Mouse (Mus musculus) hindbrain, embryonic 16.5 days (tissue): ENCODE measurements around the gene Sorbs2. TPM values are rescaled to one million over a fixed set of nuclear protein-coding genes. Genes with fewer than 3 reads are reported as not detected.

Experiments used
- ATAC-seq: fragments of 200-750 bp; cut with Nextera tagmentation; 2 replicates; pipeline ENCODE4 v1.8.0; 2017; ENCODE audit warnings: moderate TSS enrichment, moderate library complexity
- H3K27ac ChIP-seq: fragments of 300-500 bp; sonication (generic); 2 replicates; pipeline ENCODE4 v1.5.1; 2014; ENCODE audit warnings: low read depth, mild to moderate bottlenecking, control low read depth, low read length, moderate library complexity
- H3K27me3 ChIP-seq: fragments of 300-500 bp; sonication (generic); replicated peaks from 2 replicates; pipeline ENCODE4 v1.6.1; 2014; ENCODE audit warnings: low read length; ENCODE audit not compliant: control insufficient read depth, insufficient read depth
- H3K36me3 ChIP-seq: fragments of 300-500 bp; sonication (generic); 2 replicates; pipeline ENCODE4 v1.6.1; 2014; ENCODE audit warnings: mild to moderate bottlenecking, low read length, moderate library complexity, mixed read lengths; ENCODE audit not compliant: control insufficient read depth, insufficient read depth
- H3K4me1 ChIP-seq: fragments of 300-500 bp; sonication (generic); 2 replicates; pipeline ENCODE4 v1.6.1; 2014; ENCODE audit warnings: low read depth, low read length; ENCODE audit not compliant: control insufficient read depth, insufficient read depth
- H3K4me2 ChIP-seq: fragments of 300-500 bp; sonication (generic); 2 replicates; pipeline ENCODE4 v1.6.1; 2014; ENCODE audit warnings: mild to moderate bottlenecking, low read length, control low read depth, moderate library complexity
- H3K4me3 ChIP-seq: fragments of 300-500 bp; sonication (generic); 2 replicates; pipeline ENCODE4 v1.5.1; 2014; ENCODE audit warnings: mild to moderate bottlenecking, low read length, control low read depth, moderate library complexity
- H3K9ac ChIP-seq: fragments of 300-500 bp; sonication (generic); 2 replicates; pipeline ENCODE4 v1.6.1; 2014; ENCODE audit warnings: low read depth, mild to moderate bottlenecking, control low read depth, low read length, moderate library complexity
- H3K9me3 ChIP-seq: fragments of 300-500 bp; sonication (generic); 2 replicates; pipeline ENCODE4 v1.6.1; 2014; ENCODE audit warnings: mild to moderate bottlenecking, low read length, moderate library complexity; ENCODE audit not compliant: control insufficient read depth
- WGBS: fragments of 180-500 bp; shearing (Covaris S2); extraction: QIAGEN DNeasy Blood & Tissue Kit; methylation state at CpG from one replicate; pipeline ENCODE4 v1.1.7; 2014; 5-methylcytosine and 5-hydroxymethylcytosine counted together
- polyA plus RNA-seq: library from polyadenylated mRNA; unstranded; fragments of >200 nt; fragmentation: Nextera tagmentation; extraction: Ambion mirVana; gene quantifications from 2 replicates; pipeline ENCODE4 v1.2.1, GENCODE M21; 2015

Gene Sorbs2
- polyA plus RNA-seq, 1 experiment from 2014 or later: 40.8 TPM

DNA sequence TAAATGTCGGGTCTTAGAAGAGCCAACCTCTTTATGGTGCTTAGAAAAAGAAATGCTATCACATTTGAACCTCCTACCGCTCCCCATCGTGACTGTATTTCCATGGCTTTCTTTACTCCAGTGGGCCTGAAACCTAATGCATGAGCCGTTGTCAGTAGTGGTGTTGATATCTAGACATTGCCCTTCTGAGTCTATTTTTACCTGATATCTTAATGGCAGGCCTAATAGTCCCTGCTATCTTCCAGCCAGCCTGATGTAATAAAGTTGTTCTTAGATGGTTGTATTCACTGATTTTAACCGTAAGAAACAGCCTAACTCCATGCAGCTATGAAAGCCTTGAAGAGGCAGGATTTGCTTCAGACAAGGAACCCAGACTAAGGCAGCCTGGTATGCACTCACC lies 142.4 kb downstream of the Sorbs2 start:
- Histone ChIP-seq H3K36me3 (no peaks in the 10 kb centered on the region), H3K27me3 (no peaks in the 10 kb centered on the region), H3K4me3 (no peak overlapping the region), H3K4me2 (no peak overlapping the region), H3K4me1 (no peaks in the 10 kb centered on the region; the same call in 1 of the 2 replicates), H3K9ac (no peak overlapping the region), H3K27ac (no peak overlapping the region), H3K9me3 (no peaks in the 10 kb centered on the region)
- no peak for ATAC-seq
- WGBS: 83% methylated on average over 5 of the region's 5 CpGs

DNA sequence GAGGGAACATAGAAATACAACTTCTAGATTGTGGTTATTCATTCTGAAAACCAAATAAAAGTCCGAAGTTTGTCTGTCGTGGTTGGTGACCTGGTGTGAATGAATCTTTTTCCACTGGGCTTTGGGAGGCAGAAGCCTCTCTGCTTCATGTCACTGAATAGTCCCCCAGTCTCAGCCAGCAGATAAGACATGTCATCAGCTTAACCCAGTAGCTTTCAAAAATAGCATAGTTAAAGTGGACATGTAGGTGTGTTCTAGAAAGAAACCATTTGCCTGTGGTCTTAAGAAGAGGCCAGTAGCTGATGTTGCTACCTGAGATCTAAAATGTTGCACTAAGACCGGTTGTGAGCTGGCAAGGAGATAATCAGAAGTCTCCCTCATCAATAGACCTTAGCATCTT lies 150.4 kb downstream of the Sorbs2 start:
- no peak overlapping the region for H3K4me3 ChIP-seq
- no peak overlapping the region for H3K27ac ChIP-seq
- H3K36me3 ChIP-seq: no peaks in the 10 kb centered on the region
- no peak overlapping the region for H3K4me2 ChIP-seq
- no peak for ATAC-seq
- H3K4me1 ChIP-seq: no peaks in the 10 kb centered on the region
- H3K9ac ChIP-seq: no peak overlapping the region
- 80% methylated on average over 3 of the region's 3 CpGs for WGBS
- no peaks in the 10 kb centered on the region for H3K9me3 ChIP-seq
- no peaks in the 10 kb centered on the region for H3K27me3 ChIP-seq

DNA sequence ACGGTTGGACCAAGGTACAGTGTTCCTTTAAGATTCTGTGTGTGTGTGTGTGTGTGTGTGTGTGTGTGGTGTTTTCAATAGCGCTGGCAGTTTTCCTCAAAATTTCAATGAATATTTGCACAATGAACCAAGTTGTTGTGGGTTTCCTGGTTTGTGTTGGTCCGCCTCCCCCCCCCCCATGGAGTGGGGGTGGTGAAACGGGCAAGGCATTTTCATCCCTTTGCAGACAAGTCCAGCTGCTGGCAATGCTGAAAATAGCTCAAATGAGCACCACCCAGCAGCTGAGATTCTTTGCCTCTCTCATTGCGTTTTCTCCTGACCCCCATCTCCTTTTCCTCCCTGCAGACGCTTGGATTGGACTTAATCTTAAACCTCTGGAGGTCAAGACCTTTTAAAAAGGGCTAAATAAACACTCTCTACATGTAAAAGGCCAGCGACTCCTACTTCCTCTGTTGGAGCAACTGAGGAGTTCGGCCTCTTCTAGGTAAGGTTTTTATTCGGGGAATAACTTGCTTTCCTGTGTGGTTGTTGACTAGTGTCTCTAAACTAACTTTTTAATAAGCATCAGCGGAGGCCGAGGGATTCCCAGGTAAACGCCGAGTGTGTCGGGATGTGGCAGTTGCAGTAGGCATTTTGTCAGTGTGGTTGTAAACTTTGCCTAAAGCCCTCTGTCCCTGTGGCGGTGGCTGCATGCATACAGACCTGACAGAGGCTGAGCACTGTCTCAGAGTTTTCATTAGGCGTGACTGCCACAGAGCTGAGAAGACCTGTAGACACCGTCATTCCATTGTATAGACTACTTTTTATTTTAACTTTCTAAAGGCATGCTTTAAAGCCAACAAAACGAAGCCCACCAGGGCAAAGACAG lies 151.1 kb downstream of the Sorbs2 start:
- WGBS: 38% methylated on average over 18 of the region's 18 CpGs
- Histone ChIP-seq H3K27me3 (no peaks in the 10 kb centered on the region), H3K4me3 (no peak overlapping the region; the same call in 1 of the 2 replicates), H3K4me2 (no peak overlapping the region), H3K27ac (no peak overlapping the region), H3K9me3 (no peaks in the 10 kb centered on the region), H3K36me3 (no peaks in the 10 kb centered on the region), H3K4me1 (no peaks in the 10 kb centered on the region), H3K9ac (no peak overlapping the region)
- ATAC-seq: no peak; the same call in 1 of the 2 replicates

DNA sequence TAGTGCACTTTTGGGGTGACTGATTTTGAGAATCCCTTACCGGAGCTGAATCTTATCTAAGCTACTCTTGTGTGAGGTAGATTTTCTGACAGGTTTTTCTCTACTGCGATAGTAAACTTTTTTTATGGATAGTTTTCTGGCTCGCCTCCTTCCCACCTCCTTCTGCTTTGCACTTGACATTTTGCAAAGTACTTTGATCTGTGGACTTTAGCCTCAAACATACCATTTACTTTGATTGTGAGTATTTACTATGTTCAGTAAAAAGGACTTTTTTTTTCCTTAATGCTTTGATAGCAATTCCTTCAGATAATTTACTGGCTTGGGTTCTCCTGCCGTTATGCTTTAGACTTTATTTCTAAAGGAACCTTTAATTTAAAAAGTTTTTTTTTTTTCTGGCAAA lies 151.9 kb downstream of the Sorbs2 start:
- Histone ChIP-seq H3K9ac (no peak overlapping the region), H3K9me3 (no peaks in the 10 kb centered on the region), H3K36me3 (no peaks in the 10 kb centered on the region), H3K4me3 (no peak overlapping the region), H3K27me3 (no peaks in the 10 kb centered on the region), H3K4me2 (no peak overlapping the region), H3K27ac (no peak overlapping the region), H3K4me1 (no peaks in the 10 kb centered on the region)
- 87% methylated on average over 4 of the region's 4 CpGs for WGBS
- no peak for ATAC-seq

DNA sequence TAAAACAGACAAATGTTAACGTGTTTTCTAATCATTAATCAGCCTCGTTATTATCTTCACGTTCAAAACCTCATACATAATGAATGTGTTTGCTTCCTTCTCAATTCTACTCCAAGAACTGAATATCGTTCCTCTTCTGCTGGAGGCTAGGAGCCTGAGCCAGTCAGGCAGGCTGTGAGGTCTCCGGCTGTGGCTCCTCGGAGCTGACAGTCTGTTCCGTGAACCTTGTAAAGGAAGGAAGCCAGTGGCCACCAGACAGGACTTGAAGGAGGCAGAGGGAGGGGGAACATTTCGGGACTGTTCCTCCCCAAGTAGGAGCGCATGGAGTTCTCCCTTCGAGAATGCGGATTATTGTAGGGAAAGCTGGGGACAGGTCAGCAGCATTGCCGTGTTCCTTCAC lies 153.0 kb downstream of the Sorbs2 start:
- no peak overlapping the region for H3K4me2 ChIP-seq
- no peak overlapping the region for H3K4me3 ChIP-seq
- H3K27ac ChIP-seq: no peak overlapping the region
- no peaks in the 10 kb centered on the region for H3K36me3 ChIP-seq
- H3K4me1 ChIP-seq: no peaks in the 10 kb centered on the region
- H3K9me3 ChIP-seq: no peaks in the 10 kb centered on the region
- no peaks in the 10 kb centered on the region for H3K27me3 ChIP-seq
- no peak overlapping the region; the same call in 1 of the 2 replicates for H3K9ac ChIP-seq
- WGBS: 75% methylated on average over 12 of the region's 12 CpGs
- no peak for ATAC-seq

DNA sequence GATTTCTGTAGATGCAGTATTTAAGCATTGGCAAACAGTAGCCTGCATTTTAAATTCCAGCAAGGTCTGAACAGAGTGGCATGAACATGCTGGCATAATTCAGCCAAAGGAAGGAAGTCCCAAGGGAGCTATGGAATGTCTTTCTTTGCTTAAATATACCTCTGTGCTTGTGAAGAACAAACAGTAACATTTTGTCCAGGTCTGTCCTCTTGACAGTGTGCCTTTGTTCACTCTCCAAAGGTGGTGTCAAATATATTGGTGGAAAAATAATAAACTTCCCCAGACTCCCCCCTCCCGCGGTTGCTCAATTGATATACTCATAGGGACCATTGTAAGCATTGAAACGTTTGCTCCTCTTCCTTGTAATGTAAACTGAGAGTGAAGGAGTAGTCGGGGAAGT lies 154.0 kb downstream of the Sorbs2 start:
- Histone ChIP-seq H3K4me3 (no peak overlapping the region), H3K4me2 (no peak overlapping the region), H3K27ac (no peak overlapping the region), H3K9ac (no peak overlapping the region), H3K9me3 (no peaks in the 10 kb centered on the region), H3K27me3 (no peaks in the 10 kb centered on the region), H3K36me3 (no peaks in the 10 kb centered on the region), H3K4me1 (no peaks in the 10 kb centered on the region)
- 0 out of 2 replicates have a peak, but pooled peaks have one; percentile 21 for ATAC-seq
- 62% methylated on average over 4 of the region's 4 CpGs for WGBS

DNA sequence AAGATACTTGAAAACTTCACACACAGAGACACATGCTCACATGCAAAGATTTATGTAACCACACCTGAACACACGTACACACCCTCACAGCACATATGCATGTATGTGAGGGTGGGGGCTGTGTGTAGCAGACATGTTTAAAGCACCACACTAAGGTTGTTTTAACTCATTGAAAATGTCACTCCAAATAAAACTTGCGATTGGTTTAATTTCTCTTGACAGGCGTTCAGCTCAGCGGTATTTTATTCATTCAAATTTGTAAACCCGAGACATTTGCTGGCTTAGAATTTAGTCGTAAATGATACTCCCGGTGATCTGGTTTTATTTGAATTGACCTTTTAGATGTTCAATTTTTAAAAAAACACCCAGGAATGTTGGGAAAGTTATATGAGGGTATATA lies 158.6 kb downstream of the Sorbs2 start:
- no peaks in the 10 kb centered on the region for H3K27me3 ChIP-seq
- H3K27ac ChIP-seq: no peak overlapping the region
- H3K4me3 ChIP-seq: no peak overlapping the region
- WGBS: 88% methylated on average over 7 of the region's 7 CpGs
- no peak overlapping the region for H3K4me2 ChIP-seq
- H3K9me3 ChIP-seq: no peaks in the 10 kb centered on the region
- H3K9ac ChIP-seq: no peak overlapping the region
- H3K36me3 ChIP-seq: no peaks in the 10 kb centered on the region
- ATAC-seq: no peak
- no peaks in the 10 kb centered on the region for H3K4me1 ChIP-seq

DNA sequence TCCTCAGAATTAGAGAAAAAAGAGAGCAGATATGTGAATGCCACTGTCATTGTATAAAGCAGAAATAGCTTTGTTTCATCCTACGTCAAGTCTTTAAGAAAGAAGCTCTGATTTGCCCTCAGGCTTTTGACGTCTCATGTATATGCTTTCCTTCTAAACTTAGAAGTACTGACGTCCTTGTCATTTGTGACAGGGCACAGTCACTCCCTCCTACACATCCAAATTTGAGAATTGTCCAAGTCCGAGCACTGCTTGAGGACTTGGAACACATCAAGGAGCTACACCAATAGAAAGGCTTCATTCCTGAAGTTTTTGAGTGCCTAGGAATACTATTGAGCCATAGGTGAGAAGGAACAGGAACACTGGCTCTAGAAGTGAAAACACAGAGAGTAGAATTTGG lies 165.6 kb downstream of the Sorbs2 start:
- no peak overlapping the region for H3K4me2 ChIP-seq
- H3K4me3 ChIP-seq: no peak overlapping the region
- no peaks in the 10 kb centered on the region for H3K36me3 ChIP-seq
- no peak for ATAC-seq
- no peaks in the 10 kb centered on the region for H3K27me3 ChIP-seq
- no peak overlapping the region for H3K27ac ChIP-seq
- no peaks in the 10 kb centered on the region for H3K9me3 ChIP-seq
- peaks cover 2% of the 10 kb centered on the region for H3K4me1 ChIP-seq
- 79% methylated on average over 4 of the region's 4 CpGs for WGBS
- H3K9ac ChIP-seq: no peak overlapping the region

DNA sequence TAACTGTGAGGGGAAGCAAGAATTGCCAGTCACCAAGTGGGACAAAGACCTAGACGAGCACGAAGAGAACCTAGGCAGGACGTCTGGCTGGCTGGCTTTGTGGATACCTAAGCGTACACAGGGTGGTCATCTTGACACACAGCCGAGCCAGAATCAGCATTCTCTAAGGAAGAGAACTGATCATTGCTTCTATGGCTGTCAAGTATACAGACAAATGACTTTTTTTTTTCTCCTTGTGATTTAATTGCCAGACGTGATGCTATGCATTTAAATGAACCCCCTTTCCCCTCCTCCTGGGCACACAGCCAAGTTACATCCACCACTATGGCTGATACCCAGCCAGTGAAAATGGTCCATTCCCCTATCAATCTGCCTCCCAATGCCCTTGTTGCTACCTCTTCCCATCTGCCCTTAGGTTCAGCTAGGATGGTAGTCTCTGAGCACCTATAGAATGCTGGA lies 168.3 kb downstream of the Sorbs2 start:
- H3K4me3 ChIP-seq: no peak overlapping the region
- 0 out of 2 replicates have a peak, but pooled peaks have one; percentile 52 for ATAC-seq
- no peaks in the 10 kb centered on the region for H3K9me3 ChIP-seq
- H3K36me3 ChIP-seq: no peaks in the 10 kb centered on the region
- no peak overlapping the region for H3K9ac ChIP-seq
- no peaks in the 10 kb centered on the region for H3K27me3 ChIP-seq
- H3K4me1 ChIP-seq: peaks cover 2% of the 10 kb centered on the region
- H3K4me2 ChIP-seq: no peak overlapping the region
- H3K27ac ChIP-seq: no peak overlapping the region
- WGBS: 25% methylated on average over 6 of the region's 6 CpGs
